Mouse (Mus musculus): ENCODE results near the gene Naa20. TPM values are rescaled to one million over a fixed set of nuclear protein-coding genes. Genes with fewer than 3 reads are reported as not detected.
"Not testable (repeated sequence)": the region's sequence is repeated elsewhere in the genome, so short reads cannot be mapped to it uniquely, and the experiment has no call there.

The Naa20 gene
- polyA plus RNA-seq, 1 experiment from 2014 or later: 188 TPM

- ATAC-seq (ENCODE audit: insufficient read depth) (peak; percentile 96), DNase-seq (peak; percentile 96)
- H3K4me2 ChIP-seq: peak overlapping the region; percentile 80
- 0 out of 2 replicates have a peak, but pooled peaks cover 7% of the 10 kb centered on the region for H3K4me1 ChIP-seq (ENCODE audit: insufficient read depth)
- peaks cover 18% of the 10 kb centered on the region for H3K36me3 ChIP-seq (ENCODE audit: insufficient read depth)
- no peaks in the 10 kb centered on the region for H3K27me3 ChIP-seq (ENCODE audit: insufficient read depth, low read length)
- H3K9me3 ChIP-seq (ENCODE audit: low read depth, low read length): no peaks in the 10 kb centered on the region
- H3K9ac ChIP-seq: peak overlapping the region; percentile 95
- peak overlapping the region; percentile 87 for H3K27ac ChIP-seq (ENCODE audit: low read depth)
- TF ChIP-seq CTCF (IDR thresholded peaks at IDR 0.05; ENCODE audit: low read depth): peak; percentile 65
- WGBS: under 1% methylated on average over 68 of the region's 68 CpGs
- H3K4me3 ChIP-seq (ENCODE audit: low read depth, low read length): peak overlapping the region; percentile 95
Observed at GRCm38 (mm10) chr2:145903061-145903901, 1.4 kb downstream of the Naa20 start.

GRCm38 (mm10) chr2:145903983-145904616, 2.2 kb downstream of the Naa20 start:
- Histone ChIP-seq H3K4me2 (peak overlapping the region; percentile 80), H3K36me3 (ENCODE audit: insufficient read depth) (peaks cover 25% of the 10 kb centered on the region), H3K4me1 (ENCODE audit: insufficient read depth) (0 out of 2 replicates have a peak, but pooled peaks cover 7% of the 10 kb centered on the region), H3K4me3 (ENCODE audit: low read depth, low read length) (peak overlapping the region; percentile 95), H3K9me3 (ENCODE audit: low read depth, low read length) (no peaks in the 10 kb centered on the region), H3K9ac (peak overlapping the region; percentile 95), H3K27me3 (ENCODE audit: insufficient read depth, low read length) (no peaks in the 10 kb centered on the region), H3K27ac (ENCODE audit: low read depth) (no peak overlapping the region)
- TF ChIP-seq CTCF (IDR thresholded peaks at IDR 0.05; ENCODE audit: low read depth): no peak
- ATAC-seq (ENCODE audit: insufficient read depth) (no peak), DNase-seq (no peak)
- WGBS: 31% methylated on average over 12 of the region's 12 CpGs

- DNase-seq (no peak), ATAC-seq (ENCODE audit: insufficient read depth) (no peak)
- no peaks in the 10 kb centered on the region for H3K9me3 ChIP-seq (ENCODE audit: low read depth, low read length)
- 75% methylated on average over 6 of the region's 6 CpGs for WGBS
- H3K9ac ChIP-seq: no peak overlapping the region; the same call in 1 of the 2 replicates
- no peak for TF ChIP-seq CTCF (IDR thresholded peaks at IDR 0.05; ENCODE audit: low read depth)
- H3K36me3 ChIP-seq (ENCODE audit: insufficient read depth): peaks cover 32% of the 10 kb centered on the region
- no peak overlapping the region for H3K4me3 ChIP-seq (ENCODE audit: low read depth, low read length)
- no peak overlapping the region for H3K27ac ChIP-seq (ENCODE audit: low read depth)
- H3K4me1 ChIP-seq (ENCODE audit: insufficient read depth): 0 out of 2 replicates have a peak, but pooled peaks cover 7% of the 10 kb centered on the region
- peak overlapping the region; percentile 80; the same call in 1 of the 2 replicates for H3K4me2 ChIP-seq
- H3K27me3 ChIP-seq (ENCODE audit: insufficient read depth, low read length): no peaks in the 10 kb centered on the region
Observed at GRCm38 (mm10) chr2:145905156-145905555, 3.3 kb downstream of the Naa20 start.

GRCm38 (mm10) chr2:145905884-145906283, 4.0 kb downstream of the Naa20 start:
- peak; percentile 30 for TF ChIP-seq CTCF (IDR thresholded peaks at IDR 0.05; ENCODE audit: low read depth)
- H3K4me3 ChIP-seq (ENCODE audit: low read depth, low read length); H3K27me3 ChIP-seq (ENCODE audit: insufficient read depth, low read length); H3K4me2 ChIP-seq; H3K27ac ChIP-seq (ENCODE audit: low read depth); H3K9ac ChIP-seq; H3K4me1 ChIP-seq (ENCODE audit: insufficient read depth); DNase-seq; H3K9me3 ChIP-seq (ENCODE audit: low read depth, low read length); ATAC-seq (ENCODE audit: insufficient read depth): not testable (repeated sequence)
- peaks cover 39% of the 10 kb centered on the region for H3K36me3 ChIP-seq (ENCODE audit: insufficient read depth)
- 39% methylated on average over 4 of the region's 4 CpGs for whole genome bisulfite sequencing

GRCm38 (mm10) chr2:145920941-145921650, 19.2 kb downstream of the Naa20 start:
- 0 out of 2 replicates have a peak, but pooled peaks have one; percentile 12 for TF ChIP-seq CTCF (IDR thresholded peaks at IDR 0.05; ENCODE audit: low read depth)
- Histone ChIP-seq H3K36me3 (ENCODE audit: insufficient read depth) (peaks cover 89% of the 10 kb centered on the region), H3K4me1 (ENCODE audit: insufficient read depth) (no peaks in the 10 kb centered on the region), H3K27me3 (ENCODE audit: insufficient read depth, low read length) (no peaks in the 10 kb centered on the region), H3K4me3 (ENCODE audit: low read depth, low read length) (no peak overlapping the region), H3K9ac (no peak overlapping the region), H3K4me2 (no peak overlapping the region), H3K27ac (ENCODE audit: low read depth) (no peak overlapping the region), H3K9me3 (ENCODE audit: low read depth, low read length) (no peaks in the 10 kb centered on the region)
- WGBS: 81% methylated on average over 8 of the region's 8 CpGs
- DNase-seq (no peak), ATAC-seq (ENCODE audit: insufficient read depth) (no peak)

GRCm38 (mm10) chr2:145934339-145935231, 32.7 kb downstream of the Naa20 start, which contains the start of the genes Cfap61 and Crnkl1:
TSS of gene Cfap61 (plus strand) at chr2:145934784.
TSS of gene Crnkl1 (minus strand) at chr2:145935014.
- peak; percentile 98 for DNase-seq
- WGBS: under 1% methylated on average over 61 of the region's 61 CpGs
- H3K4me3 ChIP-seq (ENCODE audit: low read depth, low read length): peak within 1 kb of the TSS; percentile 79
- H3K27ac ChIP-seq (ENCODE audit: low read depth): no peak within 1 kb of the TSS
- peaks cover 22% of the 10 kb centered on the region for H3K36me3 ChIP-seq (ENCODE audit: insufficient read depth)
- no peaks in the 10 kb centered on the region for H3K27me3 ChIP-seq (ENCODE audit: insufficient read depth, low read length)
- TF ChIP-seq CTCF (IDR thresholded peaks at IDR 0.05; ENCODE audit: low read depth): no peak
- H3K4me1 ChIP-seq (ENCODE audit: insufficient read depth): no peaks in the 10 kb centered on the region; the same call in 1 of the 2 replicates
- ATAC-seq (ENCODE audit: insufficient read depth): peak; percentile 98
- peak within 1 kb of the TSS; percentile 67 for H3K9ac ChIP-seq
- H3K4me2 ChIP-seq: peak within 1 kb of the TSS; percentile 90
- no peaks in the 10 kb centered on the region for H3K9me3 ChIP-seq (ENCODE audit: low read depth, low read length)

All from lung, embryonic 14.5 days (tissue).